Mouse (Mus musculus) midbrain, embryonic 15.5 days (tissue): ENCODE measurements around the gene Npc1l1. TPM values are rescaled to one million over a fixed set of nuclear protein-coding genes. Genes with fewer than 3 reads are reported as not detected.

Source experiments
- polyA plus RNA-seq: library from polyadenylated mRNA; unstranded; fragments of >200 nt; fragmentation: Nextera tagmentation; extraction: Ambion mirVana; gene quantifications from 2 replicates; pipeline ENCODE4 v1.2.1, GENCODE M21; 2015

Npc1l1 gene
- polyA plus RNA-seq, 1 experiment from 2014 or later = 0.08 TPM

Other genes with a start within 250 kb of the Npc1l1 start
- gene Camk2b, start 163.8 kb downstream of the Npc1l1 start, polyA plus RNA-seq = 134 and 147 TPM in 2 replicates
- 0.48 and 0.56 TPM in 2 replicates for gene A730071L15Rik, start 30.1 kb downstream of the Npc1l1 start, polyA plus RNA-seq
- 73.8 and 77.2 TPM in 2 replicates for gene Nudcd3, start 29.7 kb downstream of the Npc1l1 start, polyA plus RNA-seq
- 71.4 and 72.2 TPM in 2 replicates for gene Ddx56, start 37.6 kb upstream of the Npc1l1 start, polyA plus RNA-seq
- 123 and 128 TPM in 2 replicates for gene Tmed4, start 44.7 kb upstream of the Npc1l1 start, polyA plus RNA-seq
- gene Ogdh, start 61.5 kb upstream of the Npc1l1 start, polyA plus RNA-seq = 118 and 126 TPM in 2 replicates
- gene Zmiz2, start 158.9 kb upstream of the Npc1l1 start, polyA plus RNA-seq = 39.0 and 41.0 TPM in 2 replicates
- gene Ppia, start 185.3 kb upstream of the Npc1l1 start, polyA plus RNA-seq = 3,416 and 3,418 TPM in 2 replicates
- gene H2afv, start 214.3 kb upstream of the Npc1l1 start, polyA plus RNA-seq = 250 and 290 TPM in 2 replicates
- gene Purb, start 245.8 kb upstream of the Npc1l1 start, polyA plus RNA-seq = 11.3 and 11.4 TPM in 2 replicates